Mouse (Mus musculus) limb, embryonic 13.5 days (tissue): ENCODE data around the gene Vmn1r209. TPM values are rescaled to one million over a fixed set of nuclear protein-coding genes. Genes with fewer than 3 reads are reported as not detected.

ENCODE experiments used
- polyA plus RNA-seq: library from polyadenylated mRNA; unstranded; fragments of >200 nt; fragmentation: Nextera tagmentation; extraction: Ambion mirVana; gene quantifications from 2 replicates; pipeline ENCODE4 v1.2.1, GENCODE M21; 2015

Gene Vmn1r209
- polyA plus RNA-seq, 1 experiment from 2014 or later: not detected

Other genes starting within 250 kb of the Vmn1r209 start
- gene Vmn1r205, start 216.7 kb downstream of the Vmn1r209 start, polyA plus RNA-seq: not detected in 2 replicates
- gene Vmn1r206, start 185.4 kb downstream of the Vmn1r209 start, polyA plus RNA-seq: not detected in 2 replicates
- gene Vmn1r207-ps, start 80.1 kb downstream of the Vmn1r209 start, polyA plus RNA-seq: not detected in 2 replicates
- gene Vmn1r208, start 32.3 kb downstream of the Vmn1r209 start, polyA plus RNA-seq: not detected in 2 replicates
- gene Vmn1r210, start 21.7 kb upstream of the Vmn1r209 start, polyA plus RNA-seq: not detected in 2 replicates
- gene Vmn1r211, start 47.9 kb upstream of the Vmn1r209 start, polyA plus RNA-seq: not detected in 2 replicates
- gene Vmn1r212, start 74.5 kb upstream of the Vmn1r209 start, polyA plus RNA-seq: not detected in 2 replicates
- gene Vmn1r213, start 198.0 kb upstream of the Vmn1r209 start, polyA plus RNA-seq: not detected in 2 replicates
- gene Vmn1r214, start 220.7 kb upstream of the Vmn1r209 start, polyA plus RNA-seq: not detected in 2 replicates